Mouse (Mus musculus): ENCODE measurements around the gene Socs4.

GRCm38 (mm10) chr14:47296232-47296631 lies 19.5 kb downstream of the Socs4 start:
- TF ChIP-seq POLR2A (IDR thresholded peaks at IDR 0.05; ENCODE audit: insufficient read depth, low read length) (no peak), CTCF (IDR thresholded peaks at IDR 0.05; ENCODE audit: low read depth, low read length) (no peak)
